ENCODE assay signal across 12 mouse cellular contexts in genomic region chr10:21684286-21685013, GRCm38 (mm10).
DNase-seq lines count a peak whose midpoint lies in the region; TF ChIP-seq lines count a peak whose summit lies in the region.
"Had no signal": no experiment of that assay in that cellular context is flagged by ENCODE, and none has a peak within 500 bp of the region (broad histone marks: within the 10 kb centered on the region; RNA-seq: fewer than 3 reads in every experiment).

No protein-coding gene starts in this region.

- intact Hi-C loops in gastrocnemius, adult 2 months (cut with DNase I), result loop anchor here (2.0 kb wide), 1 partner anchor 308 kb away; no protein-coding TSS in a partner anchor
- intact Hi-C loops in left cerebral cortex, postnatal 4 days (cut with DNase I), result loop anchor here (10.0 kb wide), 2 partner anchors 200 to 310 kb away; partner anchors contain the start of gene Sgk1

- no peak overlapping the region for H3K4me3 ChIP-seq in gastrocnemius, adult 2 months
- H3K4me3 ChIP-seq: erythroblast, embryonic 14.5 days; hindbrain, embryonic 10.5 days; liver, embryonic 15.5 days had no signal

- peak overlapping the region; percentile 79 for H3K27ac ChIP-seq in gastrocnemius, adult 2 months
- H3K27ac ChIP-seq: liver, embryonic 15.5 days had no signal

- no peak for DNase-seq in gastrocnemius, adult 2 months
- no peak for DNase-seq in gastrocnemius, adult 18-20 months (ENCODE audit: low spot score)
- peak; percentile 41 to 46 for DNase-seq in right cerebral cortex, postnatal 10 days (ENCODE audit: low spot score in 2 of 2)
- DNase-seq in right cerebral cortex, postnatal 25 days, result no peak
- peak; percentile 29 for DNase-seq in kidney, postnatal 14 days
- DNase-seq in urinary bladder, postnatal 25 days (ENCODE audit: low spot score), result no peak
- no peak for DNase-seq in layer of hippocampus, postnatal 36 days
- DNase-seq in left cerebral cortex, postnatal 4 days, result no peak
- DNase-seq: cerebellum, postnatal 14 days had no signal

- TF ChIP-seq CTCF in gastrocnemius, adult 2 months (IDR thresholded peaks at IDR 0.05), result no peak

Comparison
In these comparisons a context has a peak if more than half of its experiments do, and no peak if none do; other contexts are left out.
1. DNase-seq: peak in right cerebral cortex, postnatal 10 days (2 of 2) and kidney, postnatal 14 days (single experiment); none in gastrocnemius, adult 2 months (single experiment), gastrocnemius, adult 18-20 months (single experiment), right cerebral cortex, postnatal 25 days (single experiment), urinary bladder, postnatal 25 days (single experiment), layer of hippocampus, postnatal 36 days (0 of 2) and left cerebral cortex, postnatal 4 days (single experiment).